Mouse (Mus musculus): ENCODE results near the gene Cux1. TPM values are rescaled to one million over a fixed set of nuclear protein-coding genes. Genes with fewer than 3 reads are reported as not detected.

Cux1 gene
- polyA plus RNA-seq, 1 experiment from 2014 or later = 117 TPM

- Histone ChIP-seq H3K9ac (ENCODE audit: low read length) (no peak overlapping the region), H3K4me1 (replicated peaks; ENCODE audit: control insufficient read depth, insufficient read depth, low read length) (peaks cover 48% of the 10 kb centered on the region), H3K27ac (ENCODE audit: low read length) (peak overlapping the region; percentile 42; the same call in 1 of the 2 replicates), H3K36me3 (ENCODE audit: control insufficient read depth, insufficient read depth, low read length) (no peaks in the 10 kb centered on the region), H3K27me3 (ENCODE audit: control insufficient read depth, insufficient read depth, low read depth, low read length) (no peaks in the 10 kb centered on the region), H3K4me2 (ENCODE audit: low read depth, low read length) (no peak overlapping the region), H3K9me3 (ENCODE audit: control insufficient read depth, low read length) (no peaks in the 10 kb centered on the region), H3K4me3 (ENCODE audit: low read length) (no peak overlapping the region)
- 24% methylated on average over 3 of the region's 3 CpGs for WGBS
- ATAC-seq (ENCODE audit: low read depth) = 0 out of 2 replicates have a peak, but pooled peaks have one; percentile 23
Observed at GRCm38 (mm10) chr5:136522843-136523463, 44.3 kb downstream of the Cux1 start.

GRCm38 (mm10) chr5:136521656-136522055 lies 45.6 kb downstream of the Cux1 start:
- no peak overlapping the region for H3K4me2 ChIP-seq (ENCODE audit: low read depth, low read length)
- no peaks in the 10 kb centered on the region for H3K9me3 ChIP-seq (ENCODE audit: control insufficient read depth, low read length)
- H3K27me3 ChIP-seq (ENCODE audit: control insufficient read depth, insufficient read depth, low read depth, low read length) = no peaks in the 10 kb centered on the region
- peaks cover 40% of the 10 kb centered on the region for H3K4me1 ChIP-seq (replicated peaks; ENCODE audit: control insufficient read depth, insufficient read depth, low read length)
- no peak overlapping the region for H3K9ac ChIP-seq (ENCODE audit: low read length)
- ATAC-seq (ENCODE audit: low read depth) = no peak
- no peak overlapping the region for H3K4me3 ChIP-seq (ENCODE audit: low read length)
- H3K27ac ChIP-seq (ENCODE audit: low read length) = no peak overlapping the region
- 76% methylated on average over 3 of the region's 3 CpGs for WGBS
- H3K36me3 ChIP-seq (ENCODE audit: control insufficient read depth, insufficient read depth, low read length) = no peaks in the 10 kb centered on the region

GRCm38 (mm10) chr5:136518648-136519437 lies 48.4 kb downstream of the Cux1 start:
- 72% methylated on average over 3 of the region's 3 CpGs for WGBS
- no peak for ATAC-seq (ENCODE audit: low read depth)
- peaks cover 27% of the 10 kb centered on the region for H3K4me1 ChIP-seq (replicated peaks; ENCODE audit: control insufficient read depth, insufficient read depth, low read length)

GRCm38 (mm10) chr5:136517510-136517909 lies 49.8 kb downstream of the Cux1 start:
- Histone ChIP-seq H3K9me3 (ENCODE audit: control insufficient read depth, low read length) (no peaks in the 10 kb centered on the region), H3K4me3 (ENCODE audit: low read length) (no peak overlapping the region), H3K4me1 (replicated peaks; ENCODE audit: control insufficient read depth, insufficient read depth, low read length) (peaks cover 18% of the 10 kb centered on the region), H3K36me3 (ENCODE audit: control insufficient read depth, insufficient read depth, low read length) (no peaks in the 10 kb centered on the region), H3K9ac (ENCODE audit: low read length) (no peak overlapping the region), H3K27ac (ENCODE audit: low read length) (no peak overlapping the region), H3K27me3 (ENCODE audit: control insufficient read depth, insufficient read depth, low read depth, low read length) (no peaks in the 10 kb centered on the region), H3K4me2 (ENCODE audit: low read depth, low read length) (no peak overlapping the region)
- no peak for ATAC-seq (ENCODE audit: low read depth)
- 36% methylated on average over 2 of the region's 2 CpGs for WGBS

More at GRCm38 (mm10) chr5:136518648-136519437, 48.4 kb downstream of the Cux1 start:
- H3K9ac ChIP-seq (ENCODE audit: low read length) = no peak overlapping the region
- no peak overlapping the region for H3K4me3 ChIP-seq (ENCODE audit: low read length)
- H3K27ac ChIP-seq (ENCODE audit: low read length) = no peak overlapping the region
- no peaks in the 10 kb centered on the region for H3K36me3 ChIP-seq (ENCODE audit: control insufficient read depth, insufficient read depth, low read length)
- H3K9me3 ChIP-seq (ENCODE audit: control insufficient read depth, low read length) = no peaks in the 10 kb centered on the region
- no peaks in the 10 kb centered on the region for H3K27me3 ChIP-seq (ENCODE audit: control insufficient read depth, insufficient read depth, low read depth, low read length)
- H3K4me2 ChIP-seq (ENCODE audit: low read depth, low read length) = no peak overlapping the region

- no peaks in the 10 kb centered on the region for H3K9me3 ChIP-seq (ENCODE audit: control insufficient read depth, low read length)
- H3K4me2 ChIP-seq (ENCODE audit: low read depth, low read length) = no peak overlapping the region
- no peak overlapping the region for H3K9ac ChIP-seq (ENCODE audit: low read length)
- no peaks in the 10 kb centered on the region for H3K27me3 ChIP-seq (ENCODE audit: control insufficient read depth, insufficient read depth, low read depth, low read length)
- H3K27ac ChIP-seq (ENCODE audit: low read length) = no peak overlapping the region
- 84% methylated on average over 3 of the region's 3 CpGs for WGBS
- no peaks in the 10 kb centered on the region for H3K36me3 ChIP-seq (ENCODE audit: control insufficient read depth, insufficient read depth, low read length)
- no peak overlapping the region for H3K4me3 ChIP-seq (ENCODE audit: low read length)
- no peak for ATAC-seq (ENCODE audit: low read depth)
- peaks cover 21% of the 10 kb centered on the region for H3K4me1 ChIP-seq (replicated peaks; ENCODE audit: control insufficient read depth, insufficient read depth, low read length)
Observed at GRCm38 (mm10) chr5:136516593-136516992, 50.7 kb downstream of the Cux1 start.

GRCm38 (mm10) chr5:136514049-136514677 lies 53.1 kb downstream of the Cux1 start:
- Histone ChIP-seq H3K9ac (ENCODE audit: low read length) (no peak overlapping the region), H3K27me3 (ENCODE audit: control insufficient read depth, insufficient read depth, low read depth, low read length) (no peaks in the 10 kb centered on the region), H3K4me2 (ENCODE audit: low read depth, low read length) (no peak overlapping the region), H3K27ac (ENCODE audit: low read length) (no peak overlapping the region), H3K36me3 (ENCODE audit: control insufficient read depth, insufficient read depth, low read length) (no peaks in the 10 kb centered on the region), H3K4me3 (ENCODE audit: low read length) (no peak overlapping the region), H3K9me3 (ENCODE audit: control insufficient read depth, low read length) (no peaks in the 10 kb centered on the region), H3K4me1 (replicated peaks; ENCODE audit: control insufficient read depth, insufficient read depth, low read length) (peaks cover 27% of the 10 kb centered on the region)
- ATAC-seq (ENCODE audit: low read depth) = no peak
- 34% methylated on average over 6 of the region's 6 CpGs for WGBS

GRCm38 (mm10) chr5:136512103-136512674 lies 55.1 kb downstream of the Cux1 start:
- H3K27ac ChIP-seq (ENCODE audit: low read length) = no peak overlapping the region
- WGBS = 67% methylated on average over 2 of the region's 2 CpGs
- peak overlapping the region; percentile 9; the same call in 1 of the 2 replicates for H3K9ac ChIP-seq (ENCODE audit: low read length)
- H3K4me3 ChIP-seq (ENCODE audit: low read length) = no peak overlapping the region
- no peaks in the 10 kb centered on the region for H3K27me3 ChIP-seq (ENCODE audit: control insufficient read depth, insufficient read depth, low read depth, low read length)
- H3K36me3 ChIP-seq (ENCODE audit: control insufficient read depth, insufficient read depth, low read length) = no peaks in the 10 kb centered on the region
- no peak for ATAC-seq (ENCODE audit: low read depth)
- peaks cover 20% of the 10 kb centered on the region for H3K4me1 ChIP-seq (replicated peaks; ENCODE audit: control insufficient read depth, insufficient read depth, low read length)
- no peak overlapping the region for H3K4me2 ChIP-seq (ENCODE audit: low read depth, low read length)
- no peaks in the 10 kb centered on the region for H3K9me3 ChIP-seq (ENCODE audit: control insufficient read depth, low read length)

GRCm38 (mm10) chr5:136511378-136511777 lies 55.9 kb downstream of the Cux1 start:
- Histone ChIP-seq H3K4me1 (replicated peaks; ENCODE audit: control insufficient read depth, insufficient read depth, low read length) (peaks cover 22% of the 10 kb centered on the region), H3K9ac (ENCODE audit: low read length) (no peak overlapping the region), H3K27me3 (ENCODE audit: control insufficient read depth, insufficient read depth, low read depth, low read length) (no peaks in the 10 kb centered on the region), H3K4me3 (ENCODE audit: low read length) (no peak overlapping the region), H3K36me3 (ENCODE audit: control insufficient read depth, insufficient read depth, low read length) (no peaks in the 10 kb centered on the region), H3K27ac (ENCODE audit: low read length) (no peak overlapping the region), H3K4me2 (ENCODE audit: low read depth, low read length) (no peak overlapping the region), H3K9me3 (ENCODE audit: control insufficient read depth, low read length) (no peaks in the 10 kb centered on the region)
- no peak for ATAC-seq (ENCODE audit: low read depth)
- WGBS = 21% methylated on average over 7 of the region's 7 CpGs

- no peak overlapping the region for H3K27ac ChIP-seq (ENCODE audit: low read length)
- no peaks in the 10 kb centered on the region for H3K27me3 ChIP-seq (ENCODE audit: control insufficient read depth, insufficient read depth, low read depth, low read length)
- no peaks in the 10 kb centered on the region for H3K36me3 ChIP-seq (ENCODE audit: control insufficient read depth, insufficient read depth, low read length)
- H3K4me3 ChIP-seq (ENCODE audit: low read length) = no peak overlapping the region
- no peaks in the 10 kb centered on the region for H3K9me3 ChIP-seq (ENCODE audit: control insufficient read depth, low read length)
- peaks cover 22% of the 10 kb centered on the region for H3K4me1 ChIP-seq (replicated peaks; ENCODE audit: control insufficient read depth, insufficient read depth, low read length)
- H3K4me2 ChIP-seq (ENCODE audit: low read depth, low read length) = no peak overlapping the region
- 85% methylated on average over 5 of the region's 5 CpGs for WGBS
- ATAC-seq (ENCODE audit: low read depth) = no peak
- no peak overlapping the region for H3K9ac ChIP-seq (ENCODE audit: low read length)
Observed at GRCm38 (mm10) chr5:136510609-136511008, 56.7 kb downstream of the Cux1 start.

Data from lung, embryonic 16.5 days (tissue).